Mouse (Mus musculus): Measurements from ENCODE around the gene Dglucy. TPM values are rescaled to one million over a fixed set of nuclear protein-coding genes. Genes with fewer than 3 reads are reported as not detected.

Dglucy gene
- polyA plus RNA-seq, 1 experiment from 2014 or later: 4.1 TPM

DNA sequence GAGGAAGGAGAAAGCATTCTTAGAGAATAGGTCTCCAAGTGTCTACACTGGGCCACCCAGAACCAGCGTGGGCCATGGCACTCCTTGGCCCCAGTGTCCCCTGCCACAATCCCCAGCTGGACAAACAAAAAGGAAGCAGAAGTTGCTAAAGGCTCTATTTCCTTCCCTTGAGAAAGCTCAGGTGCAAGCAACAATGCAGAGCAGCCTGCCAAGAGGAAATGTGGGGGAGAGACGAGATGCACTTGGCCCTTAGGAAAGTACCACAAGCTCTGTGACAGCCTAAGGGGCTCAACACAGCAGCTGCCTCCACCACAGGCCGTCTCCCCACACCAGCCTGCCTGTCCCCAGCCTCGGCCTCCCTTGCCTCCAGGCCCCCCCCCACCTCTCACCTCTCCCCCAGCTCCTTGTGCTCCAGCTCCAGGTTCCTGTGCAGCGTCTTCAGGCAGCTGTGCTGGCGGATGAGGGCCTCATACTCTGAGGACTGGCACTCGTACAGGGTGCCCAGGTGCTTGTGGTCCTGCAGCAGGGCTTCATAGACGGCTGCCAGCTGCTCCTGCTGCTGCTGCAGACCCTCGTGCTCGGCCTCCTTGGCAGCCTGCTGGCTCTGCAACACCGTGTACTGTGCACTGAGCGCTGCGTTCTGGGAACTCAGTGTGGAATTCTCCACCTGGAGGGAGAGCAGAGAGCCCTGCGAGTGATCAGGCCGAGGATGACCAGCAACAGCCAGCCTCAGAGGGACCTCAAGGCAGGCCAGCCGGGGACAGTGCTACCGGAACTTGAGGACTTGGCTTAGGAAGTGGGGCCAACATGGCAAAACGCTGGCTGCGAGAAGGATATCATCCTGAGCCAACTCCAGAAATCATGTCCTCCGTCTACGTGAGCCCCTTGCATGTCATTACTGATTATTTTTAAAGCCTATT is 158.8 kb downstream of the Dglucy start:
- Histone ChIP-seq H3K9me3 (no peaks in the 10 kb centered on the region), H3K4me1 (peaks cover 14% of the 10 kb centered on the region), H3K4me2 (no peak overlapping the region), H3K36me3 (no peaks in the 10 kb centered on the region), H3K27me3 (replicated peaks) (peaks cover 55% of the 10 kb centered on the region), H3K27ac (replicated peaks) (peak overlapping the region; percentile 53), H3K4me3 (no peak overlapping the region), H3K9ac (no peak overlapping the region)
- WGBS: 62% methylated on average over 21 of the region's 21 CpGs
- no peak for ATAC-seq (ENCODE audit: extremely low read depth, insufficient number of reproducible peaks, low FRiP score, low TSS enrichment)

GRCm38 (mm10) chr12:100941361-100941760 is 162.5 kb downstream of the Dglucy start:
- peaks cover 6% of the 10 kb centered on the region for H3K36me3 ChIP-seq
- peaks cover 89% of the 10 kb centered on the region for H3K27me3 ChIP-seq (replicated peaks)
- WGBS: 87% methylated on average over 3 of the region's 3 CpGs
- H3K27ac ChIP-seq (replicated peaks): no peak overlapping the region
- H3K9ac ChIP-seq: no peak overlapping the region
- H3K4me2 ChIP-seq: no peak overlapping the region
- H3K4me3 ChIP-seq: no peak overlapping the region
- H3K4me1 ChIP-seq: peaks cover 8% of the 10 kb centered on the region
- no peak for ATAC-seq (ENCODE audit: extremely low read depth, insufficient number of reproducible peaks, low FRiP score, low TSS enrichment)
- no peaks in the 10 kb centered on the region for H3K9me3 ChIP-seq

GRCm38 (mm10) chr12:100943146-100943545 is 164.3 kb downstream of the Dglucy start:
- Histone ChIP-seq H3K9me3 (0 out of 2 replicates have a peak, but pooled peaks cover 4% of the 10 kb centered on the region), H3K4me1 (0 out of 2 replicates have a peak, but pooled peaks cover 5% of the 10 kb centered on the region), H3K27me3 (replicated peaks) (peaks cover 91% of the 10 kb centered on the region), H3K36me3 (peaks cover 13% of the 10 kb centered on the region), H3K4me3 (no peak overlapping the region), H3K27ac (replicated peaks) (no peak overlapping the region), H3K4me2 (no peak overlapping the region), H3K9ac (no peak overlapping the region)
- no peak for ATAC-seq (ENCODE audit: extremely low read depth, insufficient number of reproducible peaks, low FRiP score, low TSS enrichment)
- WGBS: 62% methylated on average over 4 of the region's 4 CpGs

- no peak overlapping the region for H3K9ac ChIP-seq
- ATAC-seq (ENCODE audit: extremely low read depth, insufficient number of reproducible peaks, low FRiP score, low TSS enrichment): no peak
- no peak overlapping the region for H3K4me3 ChIP-seq
- peaks cover 13% of the 10 kb centered on the region for H3K36me3 ChIP-seq
- H3K27ac ChIP-seq (replicated peaks): no peak overlapping the region
- H3K27me3 ChIP-seq (replicated peaks): peaks cover 97% of the 10 kb centered on the region
- H3K4me1 ChIP-seq: no peaks in the 10 kb centered on the region
- 82% methylated on average over 21 of the region's 21 CpGs for WGBS
- 0 out of 2 replicates have a peak, but pooled peaks cover 4% of the 10 kb centered on the region for H3K9me3 ChIP-seq
- no peak overlapping the region for H3K4me2 ChIP-seq
These were observed 166.1 kb downstream of the Dglucy start for GRCm38 (mm10) chr12:100944921-100945336.

GRCm38 (mm10) chr12:100945501-100945900 is 166.6 kb downstream of the Dglucy start:
- Histone ChIP-seq H3K9me3 (0 out of 2 replicates have a peak, but pooled peaks cover 4% of the 10 kb centered on the region), H3K4me2 (no peak overlapping the region), H3K27ac (replicated peaks) (no peak overlapping the region), H3K4me3 (no peak overlapping the region), H3K36me3 (peaks cover 13% of the 10 kb centered on the region), H3K4me1 (no peaks in the 10 kb centered on the region), H3K27me3 (replicated peaks) (peaks cover 97% of the 10 kb centered on the region), H3K9ac (no peak overlapping the region)
- WGBS: 75% methylated on average over 12 of the region's 12 CpGs
- no peak for ATAC-seq (ENCODE audit: extremely low read depth, insufficient number of reproducible peaks, low FRiP score, low TSS enrichment)

- Histone ChIP-seq H3K36me3 (peaks cover 13% of the 10 kb centered on the region), H3K27me3 (replicated peaks) (peaks cover 96% of the 10 kb centered on the region), H3K4me2 (no peak overlapping the region), H3K27ac (replicated peaks) (no peak overlapping the region), H3K9ac (no peak overlapping the region), H3K4me1 (no peaks in the 10 kb centered on the region), H3K9me3 (0 out of 2 replicates have a peak, but pooled peaks cover 4% of the 10 kb centered on the region), H3K4me3 (no peak overlapping the region)
- no peak for ATAC-seq (ENCODE audit: extremely low read depth, insufficient number of reproducible peaks, low FRiP score, low TSS enrichment)
- 84% methylated on average over 12 of the region's 12 CpGs for WGBS
These were observed 167.1 kb downstream of the Dglucy start for GRCm38 (mm10) chr12:100945948-100946347.

Other genes with a start within 250 kb of the Dglucy start
- gene Rps6ka5, start 52.1 kb upstream of the Dglucy start, polyA plus RNA-seq (2015; fragmentation: Nextera tagmentation; extraction: Ambion mirVana): 3.9 and 4.6 TPM in 2 replicates
- 5.9 and 6.0 TPM in 2 replicates for gene Gpr68, start 129.1 kb downstream of the Dglucy start, polyA plus RNA-seq (2015; fragmentation: Nextera tagmentation; extraction: Ambion mirVana)
- 1.8 and 1.9 TPM in 2 replicates for gene Ccdc88c, start 250.0 kb downstream of the Dglucy start, polyA plus RNA-seq (2015; fragmentation: Nextera tagmentation; extraction: Ambion mirVana)

All from heart, embryonic 13.5 days (tissue).